Mouse (Mus musculus): ENCODE results near the gene Mettl7b.

Mettl7b gene

DNA sequence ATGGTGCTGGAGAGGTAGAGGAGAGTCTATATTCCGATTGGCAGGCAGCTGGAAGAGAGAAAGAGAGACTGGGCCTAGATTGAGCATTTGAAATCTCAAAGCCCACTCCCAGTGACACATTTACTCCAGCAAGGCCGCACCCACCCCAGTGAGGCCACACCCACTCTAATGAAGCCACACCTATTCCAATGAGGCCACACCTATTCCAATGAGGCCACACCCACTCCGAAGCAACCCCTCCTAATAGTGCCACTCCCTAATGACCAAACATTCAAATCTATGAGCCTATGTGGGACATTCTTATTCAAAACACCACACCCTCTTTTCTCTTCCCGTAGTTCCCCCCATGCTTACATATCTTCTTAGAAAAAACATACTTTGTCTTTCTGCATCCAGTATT is 13.3 kb downstream of the Mettl7b start:
- no peak for DNase-seq (ENCODE audit: low spot score in 2 of 2)

DNA sequence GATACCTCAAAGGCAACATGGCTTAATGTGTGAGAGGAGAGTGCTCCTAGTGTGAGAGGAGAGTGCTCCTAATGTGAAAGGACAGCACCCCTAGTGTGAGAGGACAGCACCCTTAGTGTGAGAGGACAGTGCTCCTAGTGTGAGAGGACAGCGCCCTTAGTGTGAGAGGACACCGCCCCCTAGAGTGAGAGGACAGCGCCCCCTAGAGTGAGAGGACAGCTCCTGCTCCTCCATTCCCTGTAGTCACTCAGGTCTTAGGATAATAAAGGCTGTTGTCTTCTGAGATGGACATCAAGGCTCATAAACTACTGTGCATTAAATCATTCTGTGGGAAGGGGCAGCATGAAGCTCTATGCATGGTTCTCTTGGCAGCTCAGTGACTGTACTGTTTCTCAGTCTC is 15.1 kb downstream of the Mettl7b start:
- DNase-seq (ENCODE audit: low spot score in 2 of 2), result peak in 1 of 2 experiments; percentile 27

DNA sequence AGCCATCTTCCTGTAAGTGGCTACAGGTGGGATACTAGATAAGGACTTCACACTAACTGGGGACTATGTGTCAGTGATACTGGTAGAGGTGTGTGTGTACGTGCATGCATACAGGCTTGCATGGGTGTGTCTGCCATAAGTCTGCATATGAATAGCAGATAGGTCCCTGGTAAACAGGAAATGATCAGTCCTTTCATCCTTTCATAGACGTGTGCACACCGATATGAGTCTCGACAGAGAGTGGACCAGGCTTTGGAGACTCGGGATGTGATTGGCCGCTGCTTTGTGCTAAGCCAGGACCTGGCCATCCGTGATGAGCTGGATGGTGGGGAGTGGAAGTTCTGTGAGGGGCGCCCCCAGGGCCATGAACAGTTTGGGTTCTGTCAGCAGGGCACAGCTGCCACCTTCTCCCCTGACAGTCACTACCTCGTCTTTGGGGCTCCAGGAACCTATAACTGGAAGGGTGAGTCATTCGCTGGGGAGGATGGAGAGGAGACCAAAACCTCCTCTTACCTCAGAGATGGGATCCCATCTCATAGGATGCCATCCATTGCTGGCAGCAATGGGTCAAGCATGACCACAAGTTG is 20.2 kb downstream of the Mettl7b start:
- DNase-seq (ENCODE audit: low spot score in 2 of 2), result no peak

DNA sequence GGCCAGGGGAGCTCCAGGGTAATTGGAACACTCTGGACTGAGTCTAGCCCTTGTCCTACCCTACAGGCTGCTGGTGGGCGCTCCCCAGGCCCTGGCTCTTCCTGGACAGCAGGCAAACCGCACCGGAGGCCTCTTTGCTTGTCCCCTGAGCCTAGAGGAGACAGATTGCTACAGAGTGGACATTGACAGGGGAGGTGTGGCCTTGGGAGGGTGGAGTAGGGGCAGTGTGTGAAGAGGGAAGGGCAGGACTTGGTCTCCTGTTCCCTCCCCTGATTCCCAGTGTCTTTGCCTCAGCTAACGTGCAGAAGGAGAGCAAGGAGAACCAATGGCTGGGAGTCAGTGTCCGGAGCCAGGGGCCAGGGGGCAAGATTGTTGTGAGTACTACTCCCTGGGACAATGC is 21.8 kb downstream of the Mettl7b start:
- peak in 1 of 2 experiments; percentile 29 for DNase-seq (ENCODE audit: low spot score in 2 of 2)

DNA sequence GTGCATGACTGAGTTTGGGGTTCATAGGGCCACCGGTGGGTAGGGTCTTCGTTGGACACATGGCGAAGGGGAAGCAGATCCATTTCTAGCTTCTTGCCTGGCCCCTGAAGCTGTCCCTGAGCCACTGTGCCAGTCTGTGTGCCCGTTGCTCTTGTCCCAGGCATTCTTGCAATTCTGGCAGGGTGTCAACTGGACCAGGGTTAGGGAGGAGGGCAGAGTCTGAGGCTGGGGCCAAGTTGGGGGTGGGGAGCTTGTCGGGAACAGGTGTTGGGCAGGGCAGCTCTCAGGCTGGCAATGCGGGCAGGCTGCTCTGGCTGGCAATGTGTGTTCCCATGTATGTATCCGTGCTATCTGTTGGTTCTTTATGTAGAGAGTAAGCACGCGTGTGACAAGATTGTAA is 22.3 kb downstream of the Mettl7b start:
- peak; percentile 79 to 85 for DNase-seq (ENCODE audit: low spot score in 2 of 2)

DNA sequence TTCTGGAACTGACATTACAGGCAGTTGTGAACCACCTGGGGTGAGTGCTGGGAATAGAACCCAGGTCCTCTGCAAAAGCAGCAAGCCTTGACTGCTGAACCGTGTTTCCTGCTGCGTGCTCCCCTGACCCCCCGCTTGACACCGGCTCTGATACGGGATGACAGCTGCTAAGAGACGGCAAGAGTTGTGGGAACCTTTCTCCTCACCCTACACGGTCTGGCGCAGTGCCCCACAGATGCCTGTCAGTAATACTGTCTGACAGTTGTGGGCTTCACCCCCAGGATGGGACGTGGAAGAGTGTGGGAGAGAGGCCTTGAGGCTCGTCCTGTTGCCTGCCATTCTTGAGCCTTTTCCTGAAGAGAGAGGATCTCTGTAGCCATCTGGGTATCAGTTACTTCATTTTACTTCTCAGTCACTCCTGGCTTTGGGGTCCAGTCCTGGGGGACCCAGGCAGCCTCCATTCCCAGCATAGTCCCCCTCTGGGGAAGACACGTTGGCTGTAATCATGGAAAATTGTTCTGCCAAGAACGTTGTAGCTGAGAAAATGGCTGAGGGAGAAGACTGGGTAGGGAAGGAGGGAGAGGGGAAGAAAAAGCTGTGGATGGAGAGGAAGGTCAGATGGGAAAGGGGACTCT is 22.9 kb downstream of the Mettl7b start:
- peak in 1 of 2 experiments; percentile 48 for DNase-seq (ENCODE audit: low spot score in 2 of 2)

DNA sequence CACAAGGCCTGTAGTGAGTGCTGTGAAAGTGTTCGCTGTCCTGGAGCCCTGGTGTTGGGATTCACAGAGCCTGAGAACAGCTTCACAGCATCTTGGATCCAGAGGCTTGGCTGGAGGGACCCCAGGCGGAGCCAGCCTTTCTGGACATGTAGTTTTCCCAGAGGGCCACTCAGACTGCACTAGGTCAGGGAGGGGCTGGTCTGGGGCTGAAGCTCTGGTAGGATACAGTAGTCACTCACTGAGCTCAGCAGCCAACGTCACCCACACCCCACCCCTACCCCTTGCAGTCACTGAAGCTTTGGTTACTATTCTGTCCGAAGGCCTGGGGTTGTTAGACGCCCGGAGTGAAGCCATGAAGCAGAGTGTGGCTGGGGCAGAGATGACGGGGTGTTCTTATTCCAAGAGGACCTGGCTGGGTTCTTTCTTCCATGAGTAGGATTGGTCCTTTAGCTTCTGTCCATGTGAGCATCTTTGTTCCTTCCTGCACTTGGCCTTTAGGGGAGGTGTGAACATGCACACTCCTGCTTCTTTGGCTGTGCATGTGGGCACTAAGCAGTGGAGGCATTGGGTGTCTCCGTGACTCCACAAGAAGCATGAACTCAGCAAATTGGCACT is 24.9 kb downstream of the Mettl7b start:
- DNase-seq (ENCODE audit: low spot score in 2 of 2), result peak; percentile 53 to 68

DNA sequence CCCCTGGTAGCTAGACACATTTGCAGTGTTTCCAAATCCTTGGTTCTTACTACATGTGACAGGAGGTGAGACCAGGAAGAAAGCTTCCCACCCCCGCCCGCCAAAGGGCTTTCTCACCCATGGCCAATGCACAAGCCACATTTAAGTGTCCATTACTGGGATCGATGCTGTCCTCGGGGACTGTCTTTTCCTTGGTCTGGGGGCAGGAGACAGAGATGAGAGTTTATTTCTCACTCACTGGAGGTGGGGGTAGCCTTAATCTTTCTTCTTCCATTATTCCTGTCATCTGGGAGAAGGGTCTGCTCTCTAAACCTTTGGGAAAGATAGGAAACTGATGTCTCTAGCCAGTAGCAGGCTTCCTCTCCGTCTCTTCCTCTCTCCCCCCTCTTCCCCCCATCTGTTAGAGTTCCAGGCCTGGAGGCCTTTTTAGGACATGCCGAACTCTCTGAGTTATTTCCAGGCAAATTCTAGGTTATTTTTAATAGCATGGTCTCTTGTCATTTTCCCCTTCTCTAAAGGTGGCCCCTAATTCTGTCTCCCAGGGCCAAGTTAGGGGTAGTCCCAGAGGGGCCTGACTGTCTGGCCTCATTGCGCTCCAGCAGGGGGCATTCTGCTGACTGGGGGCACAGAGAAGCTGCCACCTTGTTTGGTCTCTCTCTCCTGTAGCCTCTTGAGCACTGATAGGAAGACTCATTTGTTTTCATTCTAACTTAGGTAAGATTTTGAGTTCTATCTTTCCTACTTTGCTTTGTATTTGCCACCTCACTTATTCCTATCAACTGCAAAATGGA is 25.6 kb downstream of the Mettl7b start:
- DNase-seq (ENCODE audit: low spot score in 2 of 2), result peak in 1 of 2 experiments; percentile 34

DNA sequence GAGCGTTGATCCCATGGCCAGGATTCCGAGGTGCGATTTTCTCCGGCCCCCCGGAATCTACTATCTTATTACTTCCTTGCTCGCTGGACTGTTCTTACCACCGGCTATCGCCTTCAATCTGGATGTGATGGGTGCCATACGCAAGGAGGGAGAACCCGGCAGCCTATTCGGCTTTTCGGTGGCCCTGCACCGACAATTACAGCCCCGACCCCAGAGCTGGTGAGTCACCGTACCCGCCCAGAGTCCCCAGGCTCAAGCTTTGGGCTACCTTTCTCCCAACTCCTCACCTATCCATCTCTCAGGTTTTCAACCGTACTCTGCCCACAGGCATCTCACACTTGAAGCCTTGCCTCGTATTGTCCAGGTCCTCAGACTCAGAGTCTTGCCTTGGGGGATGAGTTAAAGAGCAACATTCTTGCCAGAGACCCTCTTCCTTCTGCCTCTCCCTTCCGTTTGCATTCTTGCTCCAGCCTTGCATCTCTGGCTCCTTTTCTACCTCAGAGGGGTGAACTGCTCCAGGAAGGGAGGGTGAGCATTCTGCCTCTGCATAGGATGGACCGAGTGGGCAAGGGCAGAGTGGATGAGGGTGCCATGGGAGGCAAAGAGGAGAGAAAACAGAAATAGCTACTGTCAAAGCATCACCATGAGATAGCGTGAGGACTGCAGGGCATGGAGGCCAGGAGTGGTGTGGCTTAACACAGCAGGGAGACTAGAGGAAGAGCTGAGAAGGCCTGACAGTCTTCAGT is 26.6 kb downstream of the Mettl7b start:
- DNase-seq (ENCODE audit: low spot score in 2 of 2), result no peak

DNA sequence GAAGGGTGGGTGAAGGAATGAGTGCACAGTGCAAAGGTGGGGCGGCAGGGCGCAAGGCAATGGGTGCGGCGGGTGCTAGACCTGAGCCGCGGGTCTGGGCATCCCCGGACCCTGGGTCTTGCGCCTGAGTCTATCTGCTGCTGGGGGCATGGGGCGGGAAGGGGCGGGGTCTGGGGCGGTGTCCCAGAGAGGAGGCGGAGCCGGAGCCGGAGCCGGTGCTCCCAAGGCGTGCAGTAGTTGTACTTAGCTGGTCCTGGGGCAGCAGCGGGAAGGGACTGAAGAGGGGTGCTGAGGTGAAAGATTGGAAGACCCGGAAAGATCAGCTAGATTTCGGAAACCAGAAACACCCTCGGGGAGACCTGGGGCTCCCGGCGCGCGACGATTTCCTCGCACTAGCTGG is 27.2 kb downstream of the Mettl7b start, which contains the start of gene Itga7:
Itga7 (plus strand) TSS at position 245 of the 400 bp plus-strand sequence.
- peak in 1 of 2 experiments; percentile 38 for DNase-seq (ENCODE audit: low spot score in 2 of 2)

DNA sequence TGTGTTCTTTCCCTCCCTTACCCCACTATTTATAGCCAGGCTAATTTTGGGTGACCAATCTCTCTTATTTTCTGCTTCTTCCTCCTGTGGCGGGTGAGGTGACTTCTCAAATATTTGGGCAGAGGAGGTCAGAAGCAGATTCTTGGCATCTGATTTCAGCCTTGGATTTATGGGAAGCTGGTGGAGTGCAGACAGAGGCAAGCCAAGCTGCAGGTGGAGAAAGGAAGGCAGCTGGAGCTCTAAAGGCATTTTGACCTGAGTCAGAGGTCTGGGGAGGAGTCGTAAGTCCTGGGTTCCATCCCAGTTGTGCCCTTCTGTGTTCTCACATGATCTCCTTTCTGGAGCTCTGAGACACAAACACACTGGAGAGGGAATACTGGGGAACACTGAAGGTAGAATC is 29.3 kb downstream of the Mettl7b start:
- peak in 1 of 2 experiments; percentile 55 for DNase-seq (ENCODE audit: low spot score in 2 of 2)

DNA sequence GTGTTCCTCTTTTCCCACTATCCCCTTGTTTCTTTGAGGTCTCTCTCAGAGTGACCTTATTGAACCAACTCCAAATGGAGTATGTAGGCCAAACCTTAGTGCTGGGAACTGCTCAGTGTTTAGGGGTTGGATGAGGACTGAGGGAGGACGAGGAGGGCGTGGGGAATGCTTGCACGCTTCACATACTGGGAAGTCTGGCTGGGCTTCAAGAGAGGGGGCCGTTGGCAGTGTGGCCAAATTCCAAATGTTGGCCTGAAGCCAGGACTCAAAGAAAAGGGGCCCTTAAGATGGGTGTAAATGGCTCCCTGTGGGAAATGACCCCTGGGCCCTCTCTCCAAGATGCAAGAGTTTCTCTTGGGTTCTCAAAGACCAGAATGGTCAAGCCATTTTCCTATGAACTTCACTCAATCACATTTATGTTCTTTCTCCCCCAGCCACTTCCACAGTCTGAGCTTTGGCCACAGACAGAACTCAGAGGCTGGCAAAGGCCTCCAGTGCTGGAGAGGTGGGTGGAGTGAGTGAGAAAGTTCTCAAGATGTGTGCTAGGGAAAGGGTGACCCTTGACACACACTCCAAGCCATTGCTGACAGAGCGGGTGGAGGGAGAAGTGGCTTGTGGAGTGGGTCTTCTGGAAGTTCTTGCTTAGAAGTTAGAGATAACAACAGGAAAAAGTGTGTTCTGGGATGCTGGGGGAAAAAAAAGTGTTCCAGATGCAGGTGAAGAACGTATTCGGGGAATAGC is 31.0 kb downstream of the Mettl7b start:
- DNase-seq (ENCODE audit: low spot score in 2 of 2), result no peak

DNA sequence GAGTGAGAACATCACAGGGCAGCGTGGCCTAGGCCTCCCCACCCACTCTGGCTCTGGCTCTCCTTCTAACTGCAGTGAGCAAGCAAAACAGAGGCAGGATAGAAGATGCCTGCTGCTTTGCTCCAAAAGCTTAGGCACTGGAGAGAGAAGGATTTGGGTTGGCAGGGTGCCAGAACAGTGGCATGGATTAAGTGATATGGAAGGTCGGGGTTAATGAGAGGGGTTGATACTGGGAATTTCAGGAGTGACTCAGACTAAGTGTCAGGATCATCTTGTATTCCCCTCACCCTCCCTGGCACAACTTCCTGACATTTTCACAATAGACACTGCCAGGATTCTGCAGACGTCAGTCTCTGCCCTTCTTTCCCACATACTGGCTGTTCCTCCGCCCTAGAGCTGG is 32.4 kb downstream of the Mettl7b start:
- no peak for DNase-seq (ENCODE audit: low spot score in 2 of 2)

DNA sequence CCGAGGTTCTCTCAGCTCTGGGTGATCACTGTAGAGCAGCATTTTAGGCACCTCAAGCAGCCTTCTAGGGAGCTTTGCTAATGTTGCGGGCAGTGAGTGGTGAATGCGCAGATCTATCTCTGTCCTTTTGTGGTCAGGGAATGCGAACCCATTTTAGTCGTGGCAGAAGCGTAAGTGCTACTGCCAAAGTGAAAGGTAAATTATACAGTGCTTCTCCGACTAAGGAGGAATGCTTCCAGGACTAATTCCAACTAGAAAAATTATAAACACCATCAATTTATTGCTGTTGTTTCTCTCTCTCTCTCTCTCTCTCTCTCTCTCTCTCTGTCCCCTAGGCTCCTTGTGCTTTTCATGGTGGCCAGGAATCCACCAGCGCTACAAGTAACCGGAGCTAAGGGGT is 36.9 kb downstream of the Mettl7b start, which contains the start of gene Bloc1s1:
Bloc1s1 (minus strand) TSS at position 101 of the 400 bp plus-strand sequence.
- DNase-seq (ENCODE audit: low spot score in 2 of 2), result no peak

DNA sequence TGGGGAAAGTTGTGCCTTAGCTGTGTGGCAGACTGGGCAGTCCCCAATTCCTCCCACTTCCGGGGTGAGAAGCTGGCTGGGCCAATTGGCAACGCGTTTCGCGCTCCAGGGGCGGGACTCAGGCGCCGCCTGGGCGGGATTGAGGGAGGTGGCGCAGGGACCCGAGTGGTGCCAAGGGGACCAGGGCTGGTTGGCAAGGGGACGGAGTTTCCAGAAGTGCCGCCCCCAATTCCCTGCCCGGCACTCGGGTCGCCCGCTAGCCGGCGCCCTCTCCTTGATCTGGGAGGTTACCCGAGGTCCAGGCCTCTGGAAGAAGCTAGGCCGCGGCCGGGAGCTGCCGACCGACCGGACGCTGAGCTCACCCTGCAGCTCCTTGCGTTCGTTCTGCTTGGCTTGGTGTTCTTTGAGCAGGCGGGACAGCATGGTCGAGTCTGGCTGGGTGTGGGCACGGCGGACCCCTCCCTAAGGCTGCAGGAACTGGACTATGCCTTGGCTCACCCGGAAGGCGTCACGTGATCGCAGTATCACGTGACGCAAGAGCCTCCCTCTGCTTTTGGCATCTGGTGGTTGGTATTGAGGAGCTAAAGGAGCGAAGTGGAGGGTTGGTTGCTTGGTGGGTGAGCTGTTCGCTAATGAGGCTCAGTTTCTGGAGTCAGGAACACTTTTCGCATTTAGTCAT is 37.6 kb downstream of the Mettl7b start:
- peak; percentile 96 for DNase-seq (ENCODE audit: low spot score in 2 of 2)

DNA sequence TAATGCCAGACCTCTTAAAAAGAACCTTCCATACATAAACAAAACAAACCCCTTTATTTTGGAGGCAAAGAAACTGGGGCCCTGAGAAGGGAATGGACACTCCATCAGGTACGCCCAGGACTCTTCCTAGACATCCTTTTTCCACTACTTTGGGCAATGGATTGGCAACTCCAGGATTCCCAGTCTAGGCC is 38.1 kb downstream of the Mettl7b start, which contains the start of gene Rdh5:
Rdh5 (minus strand) TSS at position 67 of the 191 bp plus-strand sequence.
- DNase-seq (ENCODE audit: low spot score in 2 of 2), result no peak

DNA sequence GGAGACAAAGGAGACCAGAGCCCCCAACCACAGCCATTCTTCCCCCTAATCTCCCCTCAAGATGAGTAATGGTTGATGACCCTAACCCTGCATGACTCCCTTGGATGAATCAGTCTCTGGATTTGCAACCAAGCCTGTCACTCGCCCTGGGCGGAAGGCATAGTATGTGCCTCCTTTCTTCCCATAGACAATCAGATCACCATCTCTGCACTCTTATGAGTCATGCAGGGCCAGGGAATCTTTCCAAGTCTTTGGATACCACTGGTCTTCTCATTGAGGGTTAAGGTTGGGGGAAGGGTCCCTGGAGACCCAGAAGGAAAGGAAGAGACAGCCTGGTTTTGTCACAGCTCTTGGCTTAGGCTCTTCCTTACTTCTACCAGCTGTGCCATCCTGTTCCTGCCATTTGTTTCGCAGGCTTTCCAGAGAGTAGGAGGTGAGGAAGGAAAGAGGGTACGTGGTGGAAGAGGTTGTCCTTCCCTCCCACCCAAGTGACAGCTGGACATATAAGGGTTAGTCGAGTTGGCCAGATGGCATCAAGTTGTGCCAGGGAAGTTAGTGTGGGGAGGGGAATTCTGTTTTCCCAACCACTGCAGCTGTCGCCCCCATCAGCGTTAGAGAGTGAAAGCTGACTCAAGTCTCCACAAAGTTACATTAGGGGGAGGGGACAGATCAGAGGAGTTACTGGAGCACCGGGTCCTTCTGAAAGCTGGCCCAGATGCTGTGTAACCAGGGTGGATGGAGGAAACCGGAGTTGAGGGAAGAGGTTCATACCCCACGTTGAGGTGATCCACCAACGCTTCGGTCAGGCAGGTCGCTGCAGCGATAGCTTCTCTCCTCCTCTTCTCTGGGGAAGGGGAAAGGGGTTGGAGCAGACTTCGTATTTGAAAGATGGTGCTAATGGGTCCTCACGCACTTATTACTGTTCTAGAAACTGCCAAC is 38.6 kb downstream of the Mettl7b start:
- DNase-seq (ENCODE audit: low spot score in 2 of 2), result no peak

DNA sequence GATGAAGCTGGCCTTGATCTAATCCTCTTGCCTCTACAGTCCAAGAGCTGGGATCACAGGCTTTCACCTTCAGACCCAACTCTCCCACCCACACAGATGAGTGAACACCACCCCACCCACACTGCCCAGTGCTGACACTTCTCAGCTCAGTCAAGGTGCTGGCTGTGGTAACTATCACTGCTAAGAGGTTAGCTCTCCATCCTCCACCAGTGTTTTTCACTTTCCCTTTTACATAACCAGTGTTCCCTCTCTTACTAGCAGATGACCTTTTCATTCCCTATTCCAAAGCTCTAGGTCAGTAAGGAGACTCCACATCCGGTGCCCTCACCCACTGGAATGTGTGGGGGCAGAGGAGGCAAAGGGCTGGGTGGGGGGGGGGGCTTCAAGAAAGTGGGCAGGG is 39.5 kb downstream of the Mettl7b start:
- no peak for DNase-seq (ENCODE audit: low spot score in 2 of 2)

DNA sequence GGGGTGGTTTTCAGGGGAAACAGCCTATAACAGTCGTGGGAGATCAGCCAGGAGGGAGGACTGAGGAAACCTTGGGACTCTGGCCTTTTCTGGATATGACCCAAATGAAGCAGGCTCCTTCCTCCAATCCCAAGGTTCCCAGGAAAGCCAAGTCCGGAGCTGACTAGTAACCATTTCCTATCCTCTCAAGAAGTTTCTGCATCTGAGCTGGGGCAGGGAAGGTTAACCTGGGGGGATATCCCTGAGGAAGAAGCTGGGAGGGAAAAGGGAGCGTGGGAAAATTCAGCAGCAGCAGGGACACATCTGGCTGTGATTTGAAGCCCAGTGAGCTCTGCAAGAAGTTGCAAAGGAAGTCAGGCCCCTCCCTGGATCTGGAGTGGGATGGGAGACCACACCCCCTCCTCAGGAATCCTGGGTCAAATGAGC is 40.0 kb downstream of the Mettl7b start:
- DNase-seq (ENCODE audit: low spot score in 2 of 2), result peak; percentile 56 to 74
